Mouse (Mus musculus) stomach, postnatal 0 days (tissue): Measurements from ENCODE around the gene Cpsf7.

Experiments used
- CTCF ChIP-seq: IDR thresholded peaks from 2 replicates; pipeline ENCODE4 v1.5.1; 2016; ENCODE audit warnings: antibody characterized with exemption, low read depth, mild to moderate bottlenecking, moderate library complexity
- EP300 ChIP-seq: optimal IDR thresholded peaks from 2 replicates; pipeline ENCODE3; 2016; ENCODE audit warnings: antibody characterized with exemption

- TF ChIP-seq CTCF (no peak), EP300 (no peak)
These were observed 14.4 kb downstream of the Cpsf7 start for GRCm38 (mm10) chr19:10539454-10539853.
